Mouse (Mus musculus): ENCODE results near the gene Zfp536.
"Not testable (repeated sequence)": the region's sequence is repeated elsewhere in the genome, so short reads cannot be mapped to it uniquely, and the experiment has no call there.

Zfp536 gene

DNA sequence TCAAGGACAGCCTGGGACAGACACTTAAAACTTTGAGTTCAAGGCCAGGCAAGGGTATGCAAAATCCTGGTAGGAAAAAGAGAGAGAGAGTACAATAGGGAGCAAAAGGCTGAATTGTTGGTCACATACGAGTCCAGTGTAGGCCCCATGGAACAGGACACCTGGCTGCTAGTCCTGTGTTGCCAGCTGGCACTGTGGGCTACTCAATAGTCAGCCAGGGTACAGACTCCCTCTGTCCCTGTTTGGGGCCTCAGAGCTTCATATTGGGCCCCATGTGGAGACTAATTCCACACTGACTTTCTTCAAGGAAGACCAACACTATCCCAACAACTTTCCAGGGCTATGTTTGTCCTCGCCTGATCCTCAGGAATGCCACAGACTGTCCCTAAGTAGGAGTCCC is 87.1 kb downstream of the Zfp536 start:
- no peak for DNase-seq

DNA sequence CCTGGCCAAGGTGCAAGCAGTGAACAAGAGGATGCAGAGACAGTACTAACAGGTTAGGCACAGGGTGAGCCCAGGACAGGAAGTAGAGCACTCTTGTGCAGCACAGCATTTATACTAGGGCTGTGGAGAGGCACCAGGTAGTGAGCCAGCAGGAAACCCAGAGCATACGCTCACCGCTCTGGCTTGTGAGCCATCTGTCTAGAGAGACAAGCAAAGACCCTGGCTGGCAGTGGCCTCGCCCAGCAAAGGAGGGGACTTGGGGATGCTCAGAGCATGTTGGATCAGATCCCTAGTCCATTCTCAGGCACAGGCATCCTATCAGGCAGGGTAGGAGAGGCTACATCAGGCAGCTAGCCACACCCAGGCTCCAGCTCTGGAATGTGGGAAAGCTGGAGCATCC is 88.2 kb downstream of the Zfp536 start:
- DNase-seq = no peak

DNA sequence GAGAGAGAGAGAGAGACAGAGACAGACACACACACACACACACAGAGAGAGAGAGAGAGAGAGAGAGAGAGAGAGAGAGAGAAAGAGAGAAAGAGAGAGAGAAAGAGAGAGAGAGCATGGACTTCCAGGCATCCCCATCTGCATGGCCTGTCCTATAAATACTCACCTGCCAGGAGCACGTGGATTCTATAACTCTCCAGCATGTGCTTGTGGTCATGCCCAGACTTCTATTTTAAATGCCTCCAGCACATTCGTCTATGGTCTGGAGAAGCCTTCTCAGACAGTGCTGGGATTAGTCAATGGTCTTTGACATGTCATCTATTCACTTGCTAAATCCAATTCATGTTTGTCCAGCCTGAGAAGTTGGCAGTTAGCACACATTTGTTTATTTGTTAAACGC is 92.1 kb downstream of the Zfp536 start:
- DNase-seq = no peak

- DNase-seq = no peak
Observed at GRCm38 (mm10) chr7:37663676-37664365, 109.6 kb downstream of the Zfp536 start.

GRCm38 (mm10) chr7:37648671-37649070 is 124.8 kb downstream of the Zfp536 start:
- peak; percentile 14 to 21 for DNase-seq

DNA sequence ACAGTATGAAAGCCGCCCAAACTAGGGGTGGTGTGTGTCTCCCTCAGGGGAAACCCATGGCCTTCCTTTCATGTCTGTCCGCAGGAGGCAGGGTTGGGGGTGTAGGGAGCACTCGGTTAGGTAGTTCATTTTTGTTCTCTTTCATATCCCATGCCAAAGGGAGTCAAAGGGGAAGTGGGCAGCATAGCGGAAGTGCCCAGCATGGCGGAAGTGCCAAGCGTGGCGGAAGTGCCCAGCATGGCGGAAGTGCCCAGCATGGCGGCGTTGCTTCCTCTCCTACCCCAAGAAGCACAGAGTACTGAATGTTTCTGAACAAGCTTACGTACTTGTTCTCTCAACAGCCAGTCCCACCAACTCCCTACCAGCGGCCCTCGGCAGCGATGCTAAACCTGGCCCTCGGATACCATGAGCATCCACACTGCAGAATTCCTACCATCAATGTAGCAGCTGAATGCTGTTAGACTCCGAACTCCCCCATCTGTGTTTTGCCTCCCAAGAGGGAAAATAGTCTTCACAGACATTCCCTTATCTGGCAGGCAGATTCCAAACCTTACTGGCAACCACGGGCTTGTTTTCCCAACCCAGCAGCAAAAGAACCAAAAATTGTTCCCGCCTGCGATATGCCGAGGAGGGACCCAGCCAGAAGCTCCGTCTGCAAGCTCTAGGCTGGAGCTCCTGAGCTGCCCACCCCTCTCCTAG is 125.4 kb downstream of the Zfp536 start:
- DNase-seq = no peak

- DNase-seq = no peak
Observed at GRCm38 (mm10) chr7:37639740-37640397, 133.6 kb downstream of the Zfp536 start.

GRCm38 (mm10) chr7:37634812-37635211 is 138.6 kb downstream of the Zfp536 start:
- no peak for DNase-seq

DNA sequence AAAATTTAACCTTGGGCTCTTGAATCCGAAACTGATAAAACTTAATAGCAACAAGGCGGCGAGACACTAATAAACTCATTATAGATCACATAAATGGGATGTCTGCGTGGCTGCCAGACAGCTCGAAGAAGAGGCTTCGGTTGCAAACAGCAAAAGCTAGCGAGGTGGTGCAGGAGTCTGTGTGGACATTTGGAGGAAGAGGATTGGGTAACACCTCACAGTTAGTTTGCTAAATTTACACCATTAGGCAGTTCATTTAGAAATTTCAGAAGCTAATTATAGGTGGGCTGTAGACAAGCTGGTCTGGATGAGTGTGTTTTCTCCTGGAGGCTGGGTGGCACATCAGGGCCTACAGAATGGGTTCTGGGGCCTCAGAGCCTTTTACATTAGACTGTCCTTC is 143.0 kb downstream of the Zfp536 start:
- no peak for DNase-seq

GRCm38 (mm10) chr7:37627897-37628510 is 145.4 kb downstream of the Zfp536 start:
- no peak for DNase-seq

DNA sequence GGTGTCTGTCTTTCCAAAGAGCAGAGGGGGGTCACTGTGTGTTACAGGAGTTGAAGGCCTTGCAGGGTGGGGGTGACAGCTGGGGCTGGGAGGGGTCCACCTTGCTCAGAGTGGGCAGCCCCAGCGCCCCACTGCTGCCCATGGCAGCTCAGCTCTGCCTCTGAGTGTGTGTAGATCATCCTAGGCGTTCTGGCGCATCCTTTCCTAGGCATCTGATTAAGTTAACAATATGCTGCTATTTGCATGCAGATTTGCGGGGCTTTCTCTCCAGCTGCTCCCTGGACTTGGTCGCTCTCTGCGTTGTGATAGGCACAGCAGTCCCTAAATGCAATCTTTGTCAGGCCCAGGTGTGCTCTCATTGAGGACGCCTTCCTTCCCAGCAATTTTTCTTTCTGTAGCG is 147.7 kb downstream of the Zfp536 start:
- no peak for DNase-seq

- no peak for DNase-seq
Observed at GRCm38 (mm10) chr7:37624759-37625340, 148.6 kb downstream of the Zfp536 start.

DNA sequence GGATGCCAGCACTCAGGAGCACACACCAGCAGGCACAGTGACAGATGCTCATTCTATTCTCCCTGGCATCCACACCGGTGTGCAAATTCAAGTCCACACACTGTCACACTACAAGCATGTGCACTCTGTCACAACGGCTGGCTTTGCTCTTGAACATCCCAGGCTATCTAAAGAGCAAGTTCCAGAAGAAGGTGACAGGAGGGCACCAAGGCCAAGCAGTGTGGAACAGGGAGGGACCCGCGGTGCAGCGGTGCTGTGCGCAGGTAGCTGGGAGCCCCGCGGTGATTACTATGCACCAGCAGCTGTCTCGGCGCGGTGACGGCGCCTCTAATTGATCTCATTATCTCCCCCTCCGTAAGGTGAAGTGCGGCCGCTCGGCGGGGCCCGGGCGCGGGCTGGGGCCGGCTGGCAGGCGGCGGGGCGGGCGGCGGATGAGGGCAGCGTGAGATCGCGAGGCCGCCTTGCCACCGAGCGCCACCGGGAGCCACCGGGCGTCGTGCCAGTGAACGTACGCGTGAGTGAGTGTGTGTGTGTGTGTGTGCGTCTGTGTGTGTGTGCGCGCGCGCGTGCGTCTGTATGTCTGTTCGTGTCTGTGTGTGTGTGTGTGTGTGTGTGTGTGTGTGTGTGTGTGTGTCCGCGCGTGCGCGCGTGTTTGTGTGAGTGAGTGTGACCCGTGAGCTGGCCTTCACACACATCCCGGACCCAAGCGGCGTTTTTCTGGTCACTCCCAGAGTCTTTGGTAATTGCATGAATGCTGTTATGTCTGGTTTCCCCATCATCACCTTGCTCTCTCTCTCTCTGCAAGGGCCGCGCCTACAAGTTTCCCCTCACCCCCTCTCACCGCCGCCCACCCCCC is 149.3 kb downstream of the Zfp536 start:
- DNase-seq = no peak

DNA sequence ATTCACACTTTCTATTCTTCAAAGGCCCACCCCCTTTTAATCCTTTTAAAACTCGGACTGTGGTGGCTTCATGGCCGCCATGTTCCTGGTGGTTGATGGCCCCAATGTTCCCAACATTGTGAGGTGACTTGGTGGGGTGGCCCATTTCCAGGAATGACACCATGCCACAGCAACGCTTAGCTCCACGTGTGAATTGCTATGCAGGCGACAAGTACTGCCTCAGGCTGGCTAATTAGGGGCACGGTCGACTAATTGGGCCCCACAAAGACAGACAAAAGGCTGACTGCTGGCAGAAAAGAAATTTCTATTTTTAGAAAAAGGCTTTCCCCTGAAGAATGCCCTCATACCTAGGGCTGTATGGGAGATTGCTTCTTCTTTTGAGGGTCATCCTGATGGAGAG is 154.2 kb downstream of the Zfp536 start:
- no peak for DNase-seq

DNA sequence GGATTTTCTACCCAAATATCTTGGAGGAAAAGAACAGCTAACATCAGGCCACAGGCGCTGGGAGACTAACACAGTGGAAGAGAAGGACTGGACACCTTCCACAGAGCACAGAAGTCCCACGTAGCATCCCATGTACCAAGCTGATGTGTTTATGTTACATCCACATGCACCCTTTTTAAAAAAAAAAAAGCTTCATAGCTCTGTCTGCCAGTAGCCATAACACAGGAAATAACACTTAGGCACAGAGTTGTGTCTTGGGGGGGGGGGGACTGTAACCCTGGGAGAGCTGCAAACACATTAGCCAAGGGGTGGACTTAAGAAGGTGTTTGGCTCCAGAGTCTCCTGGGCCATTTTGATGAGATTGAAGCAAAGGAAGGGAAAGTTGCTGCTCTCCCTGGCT is 155.6 kb downstream of the Zfp536 start:
- DNase-seq = no peak

- no peak for DNase-seq
Observed at GRCm38 (mm10) chr7:37615932-37616331, 157.5 kb downstream of the Zfp536 start.

DNA sequence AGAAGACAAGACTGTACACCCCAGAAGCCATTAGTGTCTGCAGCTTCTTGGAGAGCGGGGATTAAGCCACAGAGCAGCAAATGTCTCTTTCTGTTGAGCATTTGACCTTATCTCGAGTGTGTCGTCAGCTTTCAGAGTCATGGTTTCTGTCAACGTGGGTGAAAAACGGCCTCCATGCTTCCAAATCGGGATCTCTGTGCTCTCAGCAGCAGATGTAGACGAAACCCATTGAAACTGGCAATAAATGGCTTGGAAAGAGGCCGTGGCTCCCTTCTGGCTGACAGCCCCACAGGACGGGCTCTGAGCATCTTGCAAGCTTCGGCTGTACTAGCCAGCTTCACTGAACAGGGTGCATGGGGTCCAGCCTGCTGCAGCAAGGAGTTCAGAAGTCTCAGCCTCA is 159.1 kb downstream of the Zfp536 start:
- DNase-seq = no peak

- DNase-seq = no peak
Observed at GRCm38 (mm10) chr7:37608556-37608955, 164.9 kb downstream of the Zfp536 start.

DNA sequence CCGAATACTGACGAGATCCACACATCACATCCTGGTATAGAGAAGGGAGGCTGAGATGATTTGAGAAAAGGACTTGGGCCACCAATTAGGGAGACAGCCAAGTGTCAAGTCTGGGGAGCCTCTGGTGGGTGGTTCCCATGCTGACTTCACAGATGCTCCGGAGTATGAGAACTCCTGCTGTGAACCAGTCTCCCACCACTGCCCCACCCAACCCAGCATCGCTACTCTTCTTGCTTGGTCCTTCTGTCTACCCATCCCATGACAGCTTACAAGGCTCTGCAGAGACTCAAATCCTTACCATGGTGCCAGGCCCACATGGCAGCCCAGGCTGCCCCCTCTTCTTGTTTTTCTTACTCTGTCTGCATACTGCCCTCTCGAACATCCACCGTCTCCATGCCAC is 165.5 kb downstream of the Zfp536 start:
- no peak for DNase-seq

DNA sequence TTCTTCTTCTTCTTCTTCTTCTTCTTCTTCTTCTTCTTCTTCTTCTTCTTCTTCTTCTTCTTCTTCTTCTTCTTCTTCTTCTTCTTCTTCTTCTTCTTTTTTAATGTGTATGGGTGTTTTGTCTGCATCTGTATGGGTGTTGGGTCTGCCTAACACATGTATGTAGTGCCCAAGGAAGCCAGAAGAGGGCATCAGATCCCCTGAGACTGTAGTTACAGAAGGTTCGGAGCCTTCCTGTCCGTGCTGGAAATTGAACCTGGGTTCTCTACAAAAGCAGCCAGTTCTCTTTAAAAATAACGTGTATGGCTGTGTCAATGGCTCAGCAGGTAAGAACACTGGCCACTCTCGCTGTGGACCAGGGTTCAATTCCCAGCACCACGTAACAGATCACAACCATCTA is 167.0 kb downstream of the Zfp536 start:
- no peak for DNase-seq

DNA sequence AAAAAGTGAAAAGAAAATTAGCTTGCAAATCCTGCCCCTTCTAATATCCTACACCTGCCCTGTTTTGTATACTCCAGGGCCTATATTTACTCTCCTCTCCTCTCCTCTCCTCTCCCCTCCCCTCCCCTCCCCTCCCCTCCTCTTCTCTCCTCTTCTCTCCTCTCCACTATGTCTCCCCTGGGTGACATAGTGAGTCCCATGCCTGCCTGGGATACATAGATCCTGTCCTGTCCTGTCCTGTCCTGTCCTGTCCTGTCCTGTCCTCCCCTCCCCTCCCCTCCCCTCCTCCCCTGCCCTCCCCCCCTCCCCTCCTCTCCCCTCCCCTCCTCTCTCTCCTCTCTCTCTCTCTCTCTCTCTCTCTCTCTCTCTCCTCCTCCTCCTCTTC is 169.9 kb downstream of the Zfp536 start:
- DNase-seq = not testable (repeated sequence)

GRCm38 (mm10) chr7:37602871-37603524 is 170.4 kb downstream of the Zfp536 start:
- no peak for DNase-seq

Data from B cell, adult 2 months (primary cell).